Mouse (Mus musculus): ENCODE measurements at regions not wholly inside any gene's neighbourhood (a gene's known extent, or its start where the extent isn't known, plus 50 kb on each side); places are given as distances from the start of the nearest gene placed in this dataset.
A peak's percentile ranks its signal among the peaks of the same experiment; 100 is the strongest.

GRCm38 (mm10) chr6:31096787-31097186 lies 137.9 kb upstream of the Klf14 start:
- no peak overlapping the region for H3K4me3 ChIP-seq (ENCODE audit: low read depth, low read length)
- no peak for ATAC-seq (ENCODE audit: insufficient number of reproducible peaks, insufficient read depth, low FRiP score, low read depth)
- no peaks in the 10 kb centered on the region for H3K9me3 ChIP-seq (ENCODE audit: control insufficient read depth, low read depth, low read length)
- H3K9ac ChIP-seq (replicated peaks; ENCODE audit: low read depth, low read length) = no peak overlapping the region
- H3K4me1 ChIP-seq (ENCODE audit: control insufficient read depth, insufficient read depth, low read length) = no peaks in the 10 kb centered on the region
- H3K4me2 ChIP-seq (replicated peaks; ENCODE audit: low read depth, low read length) = no peak overlapping the region
- no peak overlapping the region for H3K27ac ChIP-seq (ENCODE audit: low read length)
- WGBS = 88% methylated on average over 6 of the region's 6 CpGs
- H3K36me3 ChIP-seq (ENCODE audit: control insufficient read depth, insufficient read depth, low read length) = no peaks in the 10 kb centered on the region
- no peaks in the 10 kb centered on the region for H3K27me3 ChIP-seq (ENCODE audit: control insufficient read depth, insufficient read depth, low read length)

GRCm38 (mm10) chr6:31097254-31097653 lies 138.4 kb upstream of the Klf14 start:
- Histone ChIP-seq H3K9me3 (ENCODE audit: control insufficient read depth, low read depth, low read length) (no peaks in the 10 kb centered on the region), H3K4me3 (ENCODE audit: low read depth, low read length) (no peak overlapping the region), H3K4me1 (ENCODE audit: control insufficient read depth, insufficient read depth, low read length) (no peaks in the 10 kb centered on the region), H3K27ac (ENCODE audit: low read length) (no peak overlapping the region), H3K9ac (replicated peaks; ENCODE audit: low read depth, low read length) (no peak overlapping the region), H3K4me2 (replicated peaks; ENCODE audit: low read depth, low read length) (no peak overlapping the region), H3K27me3 (ENCODE audit: control insufficient read depth, insufficient read depth, low read length) (no peaks in the 10 kb centered on the region), H3K36me3 (ENCODE audit: control insufficient read depth, insufficient read depth, low read length) (no peaks in the 10 kb centered on the region)
- ATAC-seq (ENCODE audit: insufficient number of reproducible peaks, insufficient read depth, low FRiP score, low read depth) = no peak
- 78% methylated on average over 9 of the region's 9 CpGs for WGBS

GRCm38 (mm10) chr6:31098106-31098505 lies 139.2 kb upstream of the Klf14 start:
- no peak for ATAC-seq (ENCODE audit: insufficient number of reproducible peaks, insufficient read depth, low FRiP score, low read depth)
- 80% methylated on average over 5 of the region's 5 CpGs for WGBS
- H3K4me3 ChIP-seq (ENCODE audit: low read depth, low read length) = no peak overlapping the region

GRCm38 (mm10) chr6:31100084-31100579 lies 141.3 kb upstream of the Klf14 start:
- H3K4me3 ChIP-seq (ENCODE audit: low read depth, low read length) = no peak overlapping the region
- 62% methylated on average over 12 of the region's 12 CpGs for WGBS
- H3K4me1 ChIP-seq (ENCODE audit: control insufficient read depth, insufficient read depth, low read length) = no peaks in the 10 kb centered on the region
- H3K9ac ChIP-seq (replicated peaks; ENCODE audit: low read depth, low read length) = no peak overlapping the region
- no peak for ATAC-seq (ENCODE audit: insufficient number of reproducible peaks, insufficient read depth, low FRiP score, low read depth)
- no peaks in the 10 kb centered on the region for H3K36me3 ChIP-seq (ENCODE audit: control insufficient read depth, insufficient read depth, low read length)
- no peaks in the 10 kb centered on the region for H3K9me3 ChIP-seq (ENCODE audit: control insufficient read depth, low read depth, low read length)
- no peak overlapping the region for H3K27ac ChIP-seq (ENCODE audit: low read length)
- no peaks in the 10 kb centered on the region for H3K27me3 ChIP-seq (ENCODE audit: control insufficient read depth, insufficient read depth, low read length)
- H3K4me2 ChIP-seq (replicated peaks; ENCODE audit: low read depth, low read length) = no peak overlapping the region

More at GRCm38 (mm10) chr6:31098106-31098505, 139.2 kb upstream of the Klf14 start:
- no peaks in the 10 kb centered on the region for H3K9me3 ChIP-seq (ENCODE audit: control insufficient read depth, low read depth, low read length)
- H3K9ac ChIP-seq (replicated peaks; ENCODE audit: low read depth, low read length) = no peak overlapping the region
- no peaks in the 10 kb centered on the region for H3K36me3 ChIP-seq (ENCODE audit: control insufficient read depth, insufficient read depth, low read length)
- H3K4me2 ChIP-seq (replicated peaks; ENCODE audit: low read depth, low read length) = no peak overlapping the region
- no peak overlapping the region for H3K27ac ChIP-seq (ENCODE audit: low read length)
- H3K27me3 ChIP-seq (ENCODE audit: control insufficient read depth, insufficient read depth, low read length) = no peaks in the 10 kb centered on the region
- no peaks in the 10 kb centered on the region for H3K4me1 ChIP-seq (ENCODE audit: control insufficient read depth, insufficient read depth, low read length)

GRCm38 (mm10) chr6:31100749-31101148 lies 141.9 kb upstream of the Klf14 start:
- ATAC-seq (ENCODE audit: insufficient number of reproducible peaks, insufficient read depth, low FRiP score, low read depth) = 0 out of 2 replicates have a peak, but pooled peaks have one; percentile 42
- Histone ChIP-seq H3K36me3 (ENCODE audit: control insufficient read depth, insufficient read depth, low read length) (no peaks in the 10 kb centered on the region), H3K9me3 (ENCODE audit: control insufficient read depth, low read depth, low read length) (no peaks in the 10 kb centered on the region), H3K27me3 (ENCODE audit: control insufficient read depth, insufficient read depth, low read length) (no peaks in the 10 kb centered on the region), H3K4me1 (ENCODE audit: control insufficient read depth, insufficient read depth, low read length) (no peaks in the 10 kb centered on the region), H3K4me3 (ENCODE audit: low read depth, low read length) (no peak overlapping the region), H3K9ac (replicated peaks; ENCODE audit: low read depth, low read length) (no peak overlapping the region), H3K4me2 (replicated peaks; ENCODE audit: low read depth, low read length) (no peak overlapping the region), H3K27ac (ENCODE audit: low read length) (no peak overlapping the region)
- WGBS = 26% methylated on average over 5 of the region's 5 CpGs

GRCm38 (mm10) chr6:31106144-31106836 lies 147.4 kb upstream of the Klf14 start:
- WGBS = 71% methylated on average over 10 of the region's 10 CpGs

GRCm38 (mm10) chr6:31106856-31107359 lies 148.0 kb upstream of the Klf14 start:
- peaks cover 7% of the 10 kb centered on the region; the same call in 1 of the 2 replicates for H3K9me3 ChIP-seq (ENCODE audit: control insufficient read depth, low read depth, low read length)
- H3K4me1 ChIP-seq (ENCODE audit: control insufficient read depth, insufficient read depth, low read length) = no peaks in the 10 kb centered on the region
- no peak for ATAC-seq (ENCODE audit: insufficient number of reproducible peaks, insufficient read depth, low FRiP score, low read depth)
- no peak overlapping the region for H3K9ac ChIP-seq (replicated peaks; ENCODE audit: low read depth, low read length)
- WGBS = 78% methylated on average over 10 of the region's 10 CpGs
- H3K4me3 ChIP-seq (ENCODE audit: low read depth, low read length) = no peak overlapping the region
- H3K4me2 ChIP-seq (replicated peaks; ENCODE audit: low read depth, low read length) = no peak overlapping the region
- H3K36me3 ChIP-seq (ENCODE audit: control insufficient read depth, insufficient read depth, low read length) = no peaks in the 10 kb centered on the region
- H3K27ac ChIP-seq (ENCODE audit: low read length) = no peak overlapping the region
- H3K27me3 ChIP-seq (ENCODE audit: control insufficient read depth, insufficient read depth, low read length) = no peaks in the 10 kb centered on the region

More at GRCm38 (mm10) chr6:31106144-31106836, 147.4 kb upstream of the Klf14 start:
- Histone ChIP-seq H3K4me2 (replicated peaks; ENCODE audit: low read depth, low read length) (no peak overlapping the region), H3K27ac (ENCODE audit: low read length) (no peak overlapping the region), H3K4me3 (ENCODE audit: low read depth, low read length) (no peak overlapping the region), H3K36me3 (ENCODE audit: control insufficient read depth, insufficient read depth, low read length) (no peaks in the 10 kb centered on the region), H3K9ac (replicated peaks; ENCODE audit: low read depth, low read length) (no peak overlapping the region), H3K9me3 (ENCODE audit: control insufficient read depth, low read depth, low read length) (peaks cover 7% of the 10 kb centered on the region; the same call in 1 of the 2 replicates), H3K27me3 (ENCODE audit: control insufficient read depth, insufficient read depth, low read length) (no peaks in the 10 kb centered on the region), H3K4me1 (ENCODE audit: control insufficient read depth, insufficient read depth, low read length) (no peaks in the 10 kb centered on the region)
- ATAC-seq (ENCODE audit: insufficient number of reproducible peaks, insufficient read depth, low FRiP score, low read depth) = no peak

GRCm38 (mm10) chr6:31107360-31107759 lies 148.5 kb upstream of the Klf14 start:
- no peaks in the 10 kb centered on the region for H3K36me3 ChIP-seq (ENCODE audit: control insufficient read depth, insufficient read depth, low read length)
- 85% methylated on average over 4 of the region's 4 CpGs for WGBS
- H3K4me3 ChIP-seq (ENCODE audit: low read depth, low read length) = no peak overlapping the region
- H3K4me1 ChIP-seq (ENCODE audit: control insufficient read depth, insufficient read depth, low read length) = no peaks in the 10 kb centered on the region
- H3K9ac ChIP-seq (replicated peaks; ENCODE audit: low read depth, low read length) = no peak overlapping the region
- no peak for ATAC-seq (ENCODE audit: insufficient number of reproducible peaks, insufficient read depth, low FRiP score, low read depth)
- H3K27me3 ChIP-seq (ENCODE audit: control insufficient read depth, insufficient read depth, low read length) = no peaks in the 10 kb centered on the region
- H3K4me2 ChIP-seq (replicated peaks; ENCODE audit: low read depth, low read length) = no peak overlapping the region
- H3K9me3 ChIP-seq (ENCODE audit: control insufficient read depth, low read depth, low read length) = peaks cover 7% of the 10 kb centered on the region; the same call in 1 of the 2 replicates
- no peak overlapping the region for H3K27ac ChIP-seq (ENCODE audit: low read length)

Data from stomach, embryonic 14.5 days (tissue).